Mouse (Mus musculus) myocyte (in vitro differentiated cells): ENCODE results near the gene Ppp2r5c.

ENCODE experiments used
- E2F4 ChIP-seq: IDR thresholded peaks from one replicate; pipeline ENCODE4 v1.6.1; 2011; ENCODE audit warnings: mild to moderate bottlenecking, control low read depth, moderate library complexity; ENCODE audit not compliant: insufficient read depth
- MYOD1 ChIP-seq, 3 experiments: IDR thresholded peaks; one replicate each; pipeline ENCODE4 v1.6.1; 2011; ENCODE audit warnings: control low read depth in 2 of 3, low read depth in 2 of 3, mild to moderate bottlenecking in 2 of 3, moderate library complexity in 1 of 3; ENCODE audit not compliant: insufficient read length in 2 of 3, control insufficient read depth in 1 of 3
- POLR2A ChIP-seq: IDR thresholded peaks from one replicate; pipeline ENCODE4 v1.6.1; 2011; ENCODE audit warnings: low read depth, mild to moderate bottlenecking, control low read depth, moderate library complexity; ENCODE audit not compliant: insufficient read length
- POLR2AphosphoS2 ChIP-seq: IDR thresholded peaks from one replicate; pipeline ENCODE4 v1.6.1; 2011; ENCODE audit warnings: low read depth, control low read depth; ENCODE audit not compliant: insufficient read length
- SRF ChIP-seq: IDR thresholded peaks from one replicate; pipeline ENCODE4 v1.6.1; 2011; ENCODE audit warnings: low read depth; ENCODE audit not compliant: control insufficient read depth, insufficient read length
- USF1 ChIP-seq: IDR thresholded peaks from one replicate; pipeline ENCODE4 v1.6.1; 2011; ENCODE audit warnings: low read depth, mild to moderate bottlenecking, control low read depth, moderate library complexity

DNA sequence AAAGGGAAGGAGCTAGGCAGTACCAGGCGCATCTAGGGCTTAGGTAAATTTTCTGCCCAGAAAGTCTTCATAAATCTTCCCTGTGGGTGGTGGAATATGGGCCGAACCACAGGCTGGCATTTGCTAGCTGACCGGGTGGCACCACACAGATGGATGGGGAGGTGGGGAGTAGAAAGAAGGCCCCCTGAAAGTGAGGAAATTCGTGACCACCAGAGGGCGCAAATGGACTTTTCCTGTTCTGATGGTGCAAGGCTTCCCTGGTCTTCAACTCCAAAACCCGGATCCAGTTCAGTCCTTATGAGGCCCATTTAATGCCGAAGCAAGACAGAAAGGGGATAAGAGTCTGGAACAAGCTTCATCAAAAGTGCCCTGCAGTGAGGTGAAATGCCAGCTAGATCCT is 151.6 kb downstream of the Ppp2r5c start:
- TF ChIP-seq MYOD1 (IDR thresholded peaks at IDR 0.05; ENCODE audit: control insufficient read depth in 1 of 3, insufficient read length in 2 of 3, low read depth in 2 of 3) (no peak), POLR2A (no peak), USF1 (no peak), SRF (no peak), POLR2AphosphoS2 (no peak), E2F4 (no peak)
